Mouse (Mus musculus): ENCODE measurements at regions not wholly inside any gene's neighbourhood (a gene's known extent, or its start where the extent isn't known, plus 50 kb on each side); places are given as distances from the start of the nearest gene placed in this dataset.
"Not testable (repeated sequence)": the region's sequence is repeated elsewhere in the genome, so short reads cannot be mapped to it uniquely, and the experiment has no call there.

GRCm38 (mm10) chr16:9043271-9043670 lies 213.4 kb downstream of the 1810013L24Rik start:
- Histone ChIP-seq H3K4me1 (replicated peaks) (no peaks in the 10 kb centered on the region), H3K36me3 (no peaks in the 10 kb centered on the region), H3K27ac (no peak overlapping the region), H3K9me3 (no peaks in the 10 kb centered on the region), H3K4me3 (no peak overlapping the region), H3K27me3 (no peaks in the 10 kb centered on the region), H3K9ac (no peak overlapping the region), H3K4me2 (no peak overlapping the region)
- WGBS: 88% methylated on average over 6 of the region's 6 CpGs
- no peak for ATAC-seq (ENCODE audit: low FRiP score)

GRCm38 (mm10) chr16:9046864-9047263 lies 217.0 kb downstream of the 1810013L24Rik start:
- H3K36me3 ChIP-seq: no peaks in the 10 kb centered on the region
- 92% methylated on average over 2 of the region's 2 CpGs for WGBS
- H3K4me1 ChIP-seq (replicated peaks): no peaks in the 10 kb centered on the region
- no peak overlapping the region for H3K4me2 ChIP-seq
- 0 out of 2 replicates have a peak, but pooled peaks cover 4% of the 10 kb centered on the region for H3K9me3 ChIP-seq
- no peak overlapping the region for H3K9ac ChIP-seq
- H3K4me3 ChIP-seq: no peak overlapping the region
- no peak overlapping the region for H3K27ac ChIP-seq
- ATAC-seq (ENCODE audit: low FRiP score): no peak
- H3K27me3 ChIP-seq: no peaks in the 10 kb centered on the region

GRCm38 (mm10) chr16:9054415-9054814 lies 224.5 kb downstream of the 1810013L24Rik start:
- H3K36me3 ChIP-seq: no peaks in the 10 kb centered on the region
- H3K9me3 ChIP-seq: 0 out of 2 replicates have a peak, but pooled peaks cover 4% of the 10 kb centered on the region
- peaks cover 9% of the 10 kb centered on the region for H3K4me1 ChIP-seq (replicated peaks)
- 39% methylated on average over 4 of the region's 4 CpGs for WGBS
- H3K27ac ChIP-seq: no peak overlapping the region
- no peak overlapping the region for H3K9ac ChIP-seq
- H3K4me3 ChIP-seq: no peak overlapping the region
- no peak overlapping the region for H3K4me2 ChIP-seq
- ATAC-seq (ENCODE audit: low FRiP score): no peak
- H3K27me3 ChIP-seq: no peaks in the 10 kb centered on the region

- no peaks in the 10 kb centered on the region for H3K36me3 ChIP-seq
- WGBS: 88% methylated on average over 3 of the region's 3 CpGs
- H3K27ac ChIP-seq: no peak overlapping the region
- no peaks in the 10 kb centered on the region for H3K27me3 ChIP-seq
- H3K4me2 ChIP-seq: no peak overlapping the region
- no peak overlapping the region for H3K9ac ChIP-seq
- H3K9me3 ChIP-seq: no peaks in the 10 kb centered on the region
- H3K4me1 ChIP-seq (replicated peaks): peaks cover 14% of the 10 kb centered on the region
- H3K4me3 ChIP-seq: no peak overlapping the region
- no peak for ATAC-seq (ENCODE audit: low FRiP score)
Measured at GRCm38 (mm10) chr16:9056430-9056829, 226.5 kb downstream of the 1810013L24Rik start.

GRCm38 (mm10) chr16:9071526-9071925 lies 241.6 kb downstream of the 1810013L24Rik start:
- Histone ChIP-seq H3K9ac (no peak overlapping the region), H3K4me1 (replicated peaks) (no peaks in the 10 kb centered on the region), H3K36me3 (no peaks in the 10 kb centered on the region), H3K4me3 (no peak overlapping the region), H3K27me3 (no peaks in the 10 kb centered on the region), H3K4me2 (no peak overlapping the region), H3K27ac (no peak overlapping the region), H3K9me3 (no peaks in the 10 kb centered on the region)
- WGBS: 91% methylated on average over 4 of the region's 4 CpGs
- ATAC-seq (ENCODE audit: low FRiP score): no peak

- ATAC-seq (ENCODE audit: low FRiP score); H3K27me3 ChIP-seq; H3K9ac ChIP-seq; H3K4me2 ChIP-seq; H3K9me3 ChIP-seq; H3K36me3 ChIP-seq; H3K4me3 ChIP-seq; H3K4me1 ChIP-seq (replicated peaks); H3K27ac ChIP-seq: not testable (repeated sequence)
- 90% methylated on average over 5 of the region's 5 CpGs for WGBS
Measured at GRCm38 (mm10) chr16:9071956-9072355, 242.1 kb downstream of the 1810013L24Rik start.

- ATAC-seq (ENCODE audit: low FRiP score): no peak
- 99% methylated on average over 4 of the region's 4 CpGs for WGBS
Measured at GRCm38 (mm10) chr16:9074295-9074694, 244.4 kb downstream of the 1810013L24Rik start.

GRCm38 (mm10) chr16:9077451-9077850 lies 247.6 kb downstream of the 1810013L24Rik start:
- no peaks in the 10 kb centered on the region for H3K36me3 ChIP-seq
- no peak overlapping the region for H3K4me3 ChIP-seq
- ATAC-seq (ENCODE audit: low FRiP score): no peak
- 83% methylated on average over 2 of the region's 2 CpGs for WGBS
- H3K9ac ChIP-seq: no peak overlapping the region
- no peaks in the 10 kb centered on the region for H3K9me3 ChIP-seq
- H3K4me2 ChIP-seq: no peak overlapping the region
- no peaks in the 10 kb centered on the region for H3K4me1 ChIP-seq (replicated peaks)
- H3K27me3 ChIP-seq: no peaks in the 10 kb centered on the region
- H3K27ac ChIP-seq: no peak overlapping the region

More at GRCm38 (mm10) chr16:9074295-9074694, 244.4 kb downstream of the 1810013L24Rik start:
- H3K9ac ChIP-seq: no peak overlapping the region
- no peak overlapping the region for H3K27ac ChIP-seq
- H3K36me3 ChIP-seq: no peaks in the 10 kb centered on the region
- no peak overlapping the region for H3K4me3 ChIP-seq
- H3K4me1 ChIP-seq (replicated peaks): no peaks in the 10 kb centered on the region
- no peaks in the 10 kb centered on the region for H3K27me3 ChIP-seq
- no peak overlapping the region for H3K4me2 ChIP-seq
- H3K9me3 ChIP-seq: no peaks in the 10 kb centered on the region

GRCm38 (mm10) chr16:9078405-9078942 lies 248.6 kb downstream of the 1810013L24Rik start:
- H3K9ac ChIP-seq: no peak overlapping the region
- H3K9me3 ChIP-seq: no peaks in the 10 kb centered on the region
- no peaks in the 10 kb centered on the region for H3K27me3 ChIP-seq
- H3K4me3 ChIP-seq: no peak overlapping the region
- ATAC-seq (ENCODE audit: low FRiP score): no peak
- H3K4me1 ChIP-seq (replicated peaks): no peaks in the 10 kb centered on the region
- no peak overlapping the region for H3K4me2 ChIP-seq
- H3K27ac ChIP-seq: no peak overlapping the region
- 28% methylated on average over 4 of the region's 4 CpGs for WGBS
- H3K36me3 ChIP-seq: no peaks in the 10 kb centered on the region

- H3K36me3 ChIP-seq: no peaks in the 10 kb centered on the region
- 90% methylated on average over 3 of the region's 3 CpGs for WGBS
- ATAC-seq (ENCODE audit: low FRiP score): no peak
Measured at GRCm38 (mm10) chr16:9083040-9083439, 253.1 kb downstream of the 1810013L24Rik start.

GRCm38 (mm10) chr16:9083740-9084139 lies 253.8 kb downstream of the 1810013L24Rik start:
- ATAC-seq (ENCODE audit: low FRiP score): no peak
- Histone ChIP-seq H3K27ac (no peak overlapping the region), H3K4me2 (no peak overlapping the region), H3K36me3 (no peaks in the 10 kb centered on the region), H3K4me1 (replicated peaks) (0 out of 2 replicates have a peak, but pooled peaks cover 5% of the 10 kb centered on the region), H3K9me3 (no peaks in the 10 kb centered on the region), H3K4me3 (no peak overlapping the region), H3K9ac (no peak overlapping the region), H3K27me3 (no peaks in the 10 kb centered on the region)
- WGBS: 63% methylated on average over 2 of the region's 2 CpGs

More at GRCm38 (mm10) chr16:9083040-9083439, 253.1 kb downstream of the 1810013L24Rik start:
- H3K27ac ChIP-seq: no peak overlapping the region
- H3K4me2 ChIP-seq: no peak overlapping the region
- H3K4me3 ChIP-seq: no peak overlapping the region
- no peak overlapping the region for H3K9ac ChIP-seq
- H3K4me1 ChIP-seq (replicated peaks): 0 out of 2 replicates have a peak, but pooled peaks cover 5% of the 10 kb centered on the region
- H3K9me3 ChIP-seq: no peaks in the 10 kb centered on the region
- H3K27me3 ChIP-seq: no peaks in the 10 kb centered on the region

- Histone ChIP-seq H3K27ac (no peak overlapping the region), H3K9ac (no peak overlapping the region), H3K9me3 (no peaks in the 10 kb centered on the region), H3K27me3 (no peaks in the 10 kb centered on the region), H3K36me3 (no peaks in the 10 kb centered on the region), H3K4me2 (no peak overlapping the region), H3K4me1 (replicated peaks) (0 out of 2 replicates have a peak, but pooled peaks cover 5% of the 10 kb centered on the region), H3K4me3 (no peak overlapping the region)
- ATAC-seq (ENCODE audit: low FRiP score): no peak
- WGBS: 97% methylated on average over 1 of the region's 1 CpGs
Measured at GRCm38 (mm10) chr16:9084581-9084980, 254.7 kb downstream of the 1810013L24Rik start.

GRCm38 (mm10) chr16:9085133-9085532 lies 255.2 kb downstream of the 1810013L24Rik start:
- H3K4me1 ChIP-seq (replicated peaks): 0 out of 2 replicates have a peak, but pooled peaks cover 5% of the 10 kb centered on the region
- H3K9me3 ChIP-seq: no peaks in the 10 kb centered on the region
- H3K9ac ChIP-seq: no peak overlapping the region
- H3K27ac ChIP-seq: no peak overlapping the region
- H3K4me2 ChIP-seq: no peak overlapping the region
- ATAC-seq (ENCODE audit: low FRiP score): no peak
- H3K27me3 ChIP-seq: no peaks in the 10 kb centered on the region
- no peak overlapping the region for H3K4me3 ChIP-seq
- no peaks in the 10 kb centered on the region for H3K36me3 ChIP-seq
- WGBS: 62% methylated on average over 1 of the region's 1 CpGs
